Mouse (Mus musculus) liver, embryonic 16.5 days (tissue): Measurements from ENCODE around the gene Sgf29. TPM values are rescaled to one million over a fixed set of nuclear protein-coding genes. Genes with fewer than 3 reads are reported as not detected.

Experiments
- ATAC-seq: fragments of 200-750 bp; cut with Nextera tagmentation; 2 replicates; pipeline ENCODE4 v1.8.0; 2017; ENCODE audit warnings: low read depth, mild to moderate bottlenecking, moderate number of reproducible peaks, moderate library complexity
- H3K27ac ChIP-seq: fragments of 300-500 bp; sonication (generic); 2 replicates; pipeline ENCODE4 v1.5.1; 2014; ENCODE audit warnings: mild to moderate bottlenecking, low read length
- H3K27me3 ChIP-seq: fragments of 300-500 bp; sonication (generic); 2 replicates; pipeline ENCODE4 v1.6.1; 2014; ENCODE audit warnings: low read depth, low read length, mixed read lengths; ENCODE audit not compliant: control insufficient read depth, insufficient read depth
- H3K36me3 ChIP-seq: fragments of 300-500 bp; sonication (generic); 2 replicates; pipeline ENCODE4 v1.6.1; 2014; ENCODE audit warnings: mild to moderate bottlenecking; ENCODE audit not compliant: control insufficient read depth, insufficient read depth
- H3K4me1 ChIP-seq: fragments of 300-500 bp; sonication (generic); 2 replicates; pipeline ENCODE4 v1.6.1; 2014; ENCODE audit warnings: low read depth, low read length, mixed read lengths; ENCODE audit not compliant: control insufficient read depth
- H3K4me2 ChIP-seq: fragments of 300-500 bp; sonication (generic); 2 replicates; pipeline ENCODE4 v1.6.1; 2014; ENCODE audit warnings: low read depth, low read length, mixed read lengths
- H3K4me3 ChIP-seq: fragments of 300-500 bp; sonication (generic); 2 replicates; pipeline ENCODE4 v1.5.1; 2014; ENCODE audit warnings: low read depth, mild to moderate bottlenecking, low read length
- H3K9ac ChIP-seq: fragments of 300-500 bp; sonication (generic); 2 replicates; pipeline ENCODE4 v1.6.1; 2014; ENCODE audit warnings: low read depth, low read length
- H3K9me3 ChIP-seq: fragments of 300-500 bp; sonication (generic); replicated peaks from 2 replicates; pipeline ENCODE4 v1.6.1; 2016; ENCODE audit warnings: low read length; ENCODE audit not compliant: control insufficient read depth
- whole genome bisulfite sequencing: fragments of 180-500 bp; shearing (Covaris S2); extraction: QIAGEN DNeasy Blood & Tissue Kit; methylation state at CpG from one replicate; pipeline ENCODE4 v1.1.7; 2014; ENCODE audit not compliant: insufficient replicate concordance; 5-methylcytosine and 5-hydroxymethylcytosine counted together
- polyA plus RNA-seq: library from polyadenylated mRNA; unstranded; fragments of >200 nt; fragmentation: Nextera tagmentation; extraction: Ambion mirVana; gene quantifications from 2 replicates; pipeline ENCODE4 v1.2.1, GENCODE M21; 2015

Sgf29 gene
- 20.8 and 28.6 TPM in 2 replicates for polyA plus RNA-seq

GRCm38 (mm10) chr7:126649231-126650051 is at the start of gene Sgf29:
Gene Sgf29, plus strand, starts transcription at chr7:126649309.
- Histone ChIP-seq H3K4me2 (peak within 1 kb of the TSS; percentile 90), H3K4me3 (peak within 1 kb of the TSS; percentile 81), H3K27me3 (no peaks in the 10 kb centered on the region), H3K36me3 (no peaks in the 10 kb centered on the region), H3K4me1 (peaks cover 25% of the 10 kb centered on the region), H3K9me3 (no peaks in the 10 kb centered on the region), H3K9ac (peak within 1 kb of the TSS; percentile 83), H3K27ac (peak within 1 kb of the TSS; percentile 98)
- peak; percentile 97 for ATAC-seq
- WGBS, result under 1% methylated on average over 54 of the region's 57 CpGs

- no peaks in the 10 kb centered on the region for H3K4me1 ChIP-seq
- ATAC-seq, result no peak
- H3K36me3 ChIP-seq, result no peaks in the 10 kb centered on the region
- no peak overlapping the region for H3K27ac ChIP-seq
- no peak overlapping the region for H3K9ac ChIP-seq
- H3K27me3 ChIP-seq, result no peaks in the 10 kb centered on the region
- H3K9me3 ChIP-seq, result no peaks in the 10 kb centered on the region
- no peak overlapping the region for H3K4me3 ChIP-seq
- no peak overlapping the region for H3K4me2 ChIP-seq
- 16% methylated on average over 5 of the region's 5 CpGs for WGBS
These were observed 47.2 kb upstream of the Sgf29 start for GRCm38 (mm10) chr7:126601896-126602295.

- WGBS, result 46% methylated on average over 3 of the region's 3 CpGs
- ATAC-seq, result no peak
- no peaks in the 10 kb centered on the region for H3K9me3 ChIP-seq
These were observed 46.5 kb upstream of the Sgf29 start for GRCm38 (mm10) chr7:126602650-126603049.

GRCm38 (mm10) chr7:126606611-126607010 is 42.5 kb upstream of the Sgf29 start:
- H3K27ac ChIP-seq, result no peak overlapping the region; the same call in 1 of the 2 replicates
- H3K9me3 ChIP-seq, result no peaks in the 10 kb centered on the region
- no peaks in the 10 kb centered on the region for H3K4me1 ChIP-seq
- H3K4me2 ChIP-seq, result no peak overlapping the region
- H3K36me3 ChIP-seq, result no peaks in the 10 kb centered on the region
- no peak for ATAC-seq
- 38% methylated on average over 5 of the region's 5 CpGs for WGBS
- no peaks in the 10 kb centered on the region for H3K27me3 ChIP-seq
- no peak overlapping the region for H3K9ac ChIP-seq
- no peak overlapping the region for H3K4me3 ChIP-seq

More at GRCm38 (mm10) chr7:126602650-126603049, 46.5 kb upstream of the Sgf29 start:
- H3K4me2 ChIP-seq, result no peak overlapping the region
- no peak overlapping the region for H3K9ac ChIP-seq
- H3K4me3 ChIP-seq, result no peak overlapping the region
- no peaks in the 10 kb centered on the region for H3K4me1 ChIP-seq
- no peaks in the 10 kb centered on the region for H3K36me3 ChIP-seq
- no peak overlapping the region for H3K27ac ChIP-seq
- no peaks in the 10 kb centered on the region for H3K27me3 ChIP-seq

- no peaks in the 10 kb centered on the region for H3K9me3 ChIP-seq
- no peak overlapping the region for H3K4me3 ChIP-seq
- no peaks in the 10 kb centered on the region for H3K4me1 ChIP-seq
- ATAC-seq, result no peak
- H3K4me2 ChIP-seq, result no peak overlapping the region
- no peaks in the 10 kb centered on the region for H3K36me3 ChIP-seq
- H3K9ac ChIP-seq, result no peak overlapping the region
- no peaks in the 10 kb centered on the region for H3K27me3 ChIP-seq
- WGBS, result 53% methylated on average over 3 of the region's 3 CpGs
- H3K27ac ChIP-seq, result no peak overlapping the region; the same call in 1 of the 2 replicates
These were observed 42.0 kb upstream of the Sgf29 start for GRCm38 (mm10) chr7:126607064-126607463.

GRCm38 (mm10) chr7:126607796-126608195 is 41.3 kb upstream of the Sgf29 start:
- no peak overlapping the region for H3K4me3 ChIP-seq
- no peaks in the 10 kb centered on the region for H3K36me3 ChIP-seq
- H3K9me3 ChIP-seq, result no peaks in the 10 kb centered on the region
- ATAC-seq, result no peak; the same call in 1 of the 2 replicates
- H3K4me2 ChIP-seq, result no peak overlapping the region
- no peak overlapping the region for H3K9ac ChIP-seq
- no peaks in the 10 kb centered on the region for H3K27me3 ChIP-seq
- WGBS, result 48% methylated on average over 5 of the region's 5 CpGs
- no peak overlapping the region for H3K27ac ChIP-seq
- no peaks in the 10 kb centered on the region for H3K4me1 ChIP-seq

GRCm38 (mm10) chr7:126612736-126613135 is 36.4 kb upstream of the Sgf29 start:
- H3K9me3 ChIP-seq, result no peaks in the 10 kb centered on the region
- H3K27ac ChIP-seq, result no peak overlapping the region
- 64% methylated on average over 3 of the region's 3 CpGs for WGBS
- H3K27me3 ChIP-seq, result no peaks in the 10 kb centered on the region
- no peak overlapping the region for H3K4me3 ChIP-seq
- no peak overlapping the region for H3K4me2 ChIP-seq
- no peak overlapping the region for H3K9ac ChIP-seq
- no peaks in the 10 kb centered on the region for H3K36me3 ChIP-seq
- ATAC-seq, result no peak
- no peaks in the 10 kb centered on the region for H3K4me1 ChIP-seq

- no peaks in the 10 kb centered on the region for H3K36me3 ChIP-seq
- no peak overlapping the region for H3K27ac ChIP-seq
- H3K27me3 ChIP-seq, result no peaks in the 10 kb centered on the region
- H3K4me2 ChIP-seq, result no peak overlapping the region
- H3K9ac ChIP-seq, result no peak overlapping the region
- peaks cover 2% of the 10 kb centered on the region for H3K4me1 ChIP-seq
- H3K9me3 ChIP-seq, result no peaks in the 10 kb centered on the region
- WGBS, result 48% methylated on average over 3 of the region's 3 CpGs
- ATAC-seq, result no peak
- H3K4me3 ChIP-seq, result no peak overlapping the region
These were observed 32.4 kb upstream of the Sgf29 start for GRCm38 (mm10) chr7:126616707-126617106.

GRCm38 (mm10) chr7:126619559-126620275 is 29.4 kb upstream of the Sgf29 start:
- no peaks in the 10 kb centered on the region for H3K9me3 ChIP-seq
- H3K27ac ChIP-seq, result no peak overlapping the region
- no peaks in the 10 kb centered on the region for H3K36me3 ChIP-seq
- no peak for ATAC-seq
- H3K27me3 ChIP-seq, result no peaks in the 10 kb centered on the region
- no peak overlapping the region for H3K4me3 ChIP-seq
- peaks cover 13% of the 10 kb centered on the region for H3K4me1 ChIP-seq
- H3K9ac ChIP-seq, result no peak overlapping the region
- H3K4me2 ChIP-seq, result no peak overlapping the region
- 65% methylated on average over 10 of the region's 10 CpGs for WGBS
